Mouse (Mus musculus) spleen, adult 12 weeks (tissue): Measurements from ENCODE around the gene Prss46.

ENCODE experiments used
- DNase-seq: peaks from one replicate; pipeline ENCODE4 v3.0.0; 2022; ENCODE audit warnings: low spot score

Gene Prss46

GRCm38 (mm10) chr9:110858967-110859596 is 14.8 kb downstream of the Prss46 start:
- no peak for DNase-seq

- no peak for DNase-seq
Measured at GRCm38 (mm10) chr9:110871030-110871429, 26.7 kb downstream of the Prss46 start.

- no peak for DNase-seq
Measured at GRCm38 (mm10) chr9:110873681-110874659, 29.7 kb downstream of the Prss46 start.

- no peak for DNase-seq
Measured at GRCm38 (mm10) chr9:110874660-110875191, 30.4 kb downstream of the Prss46 start.

GRCm38 (mm10) chr9:110875288-110875695 is 31.0 kb downstream of the Prss46 start:
- no peak for DNase-seq

- no peak for DNase-seq
Measured at GRCm38 (mm10) chr9:110877353-110877752, 33.0 kb downstream of the Prss46 start.

GRCm38 (mm10) chr9:110877888-110878287 is 33.6 kb downstream of the Prss46 start:
- no peak for DNase-seq

GRCm38 (mm10) chr9:110879191-110879920 is 35.0 kb downstream of the Prss46 start, which contains the start of gene Als2cl:
Gene Als2cl, plus strand, starts transcription at chr9:110879870.
- no peak for DNase-seq

- peak; percentile 22 for DNase-seq
Measured at GRCm38 (mm10) chr9:110879998-110880561, 35.8 kb downstream of the Prss46 start, which contains the start of gene Tmie. Gene Tmie, minus strand, starts transcription at chr9:110880113.

GRCm38 (mm10) chr9:110880772-110881171 is 36.5 kb downstream of the Prss46 start:
- DNase-seq = no peak

- no peak for DNase-seq
Measured at GRCm38 (mm10) chr9:110881953-110882352, 37.6 kb downstream of the Prss46 start.

GRCm38 (mm10) chr9:110887388-110888303 is 43.3 kb downstream of the Prss46 start:
- no peak for DNase-seq

- no peak for DNase-seq
Measured at GRCm38 (mm10) chr9:110888935-110889334, 44.6 kb downstream of the Prss46 start.

- DNase-seq = no peak
Measured at GRCm38 (mm10) chr9:110890026-110890783, 45.9 kb downstream of the Prss46 start.

GRCm38 (mm10) chr9:110891077-110891828 is 46.9 kb downstream of the Prss46 start:
- no peak for DNase-seq

GRCm38 (mm10) chr9:110892552-110892951 is 48.2 kb downstream of the Prss46 start:
- DNase-seq = no peak

- DNase-seq = no peak
Measured at GRCm38 (mm10) chr9:110893429-110893828, 49.1 kb downstream of the Prss46 start.

- DNase-seq = no peak
Measured at GRCm38 (mm10) chr9:110895507-110895906, 51.2 kb downstream of the Prss46 start.

GRCm38 (mm10) chr9:110895994-110896393 is 51.7 kb downstream of the Prss46 start:
- no peak for DNase-seq
